Mouse (Mus musculus): Measurements from ENCODE around the gene Mgat5.

DNA sequence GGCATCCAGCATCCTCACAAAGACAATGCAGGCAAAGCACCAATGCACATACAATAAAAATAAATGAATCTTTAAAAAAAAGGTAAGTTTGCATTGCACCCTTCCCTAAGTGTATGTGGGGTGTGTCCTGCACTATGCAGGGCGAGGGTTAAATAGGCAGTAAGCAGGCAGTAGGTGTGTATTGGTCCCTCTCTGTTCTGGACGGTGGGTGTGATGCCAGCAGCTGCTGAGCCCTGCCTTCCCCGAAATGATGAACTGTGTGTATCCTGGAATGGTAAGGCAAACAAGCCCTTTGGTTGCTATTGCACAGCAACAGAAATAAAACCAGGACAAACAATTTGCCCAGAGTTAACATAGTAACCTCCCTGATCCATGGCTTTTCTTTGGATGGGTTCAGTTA, 150.2 kb downstream of the Mgat5 start:
- no peak for TF ChIP-seq POLR2A (IDR thresholded peaks at IDR 0.05; ENCODE audit: borderline replicate concordance, extremely low read depth, insufficient read depth, insufficient read length, poor library complexity, severe bottlenecking)
- TF ChIP-seq CTCF (IDR thresholded peaks at IDR 0.05; ENCODE audit: borderline replicate concordance, extremely low read depth, insufficient read depth, insufficient read length): no peak
